ENCODE assay signal across 27 mouse cellular contexts in genomic region chr10:61795458-61795857, GRCm38 (mm10). TPM values are rescaled to one million over a fixed set of nuclear protein-coding genes. Genes with fewer than 3 reads are reported as not detected.
DNase-seq lines count a peak whose midpoint lies in the region; ATAC-seq and TF ChIP-seq lines count a peak whose summit lies in the region.
"Had no signal": no experiment of that assay in that cellular context is flagged by ENCODE, and none has a peak within 500 bp of the region (broad histone marks: within the 10 kb centered on the region; RNA-seq: fewer than 3 reads in every experiment).

No protein-coding gene starts in this region.

- no peaks in the 10 kb centered on the region for H3K9me3 ChIP-seq in kidney, postnatal 0 days (replicated peaks; ENCODE audit: low read length)
- H3K9me3 ChIP-seq in E14TG2a.4 (ENCODE audit: low read length): peaks cover 11% of the 10 kb centered on the region; the same call in 1 of the 2 replicates
- H3K9me3 ChIP-seq in stomach, embryonic 15.5 days: no peaks in the 10 kb centered on the region
- no peaks in the 10 kb centered on the region for H3K9me3 ChIP-seq in forebrain, embryonic 13.5 days (replicated peaks)
- H3K9me3 ChIP-seq: embryonic facial prominence, embryonic 15.5 days; forebrain, embryonic 12.5 days; hindbrain, embryonic 12.5 days had no signal

- WGBS in kidney, postnatal 0 days: 24% methylated on average over 8 of the region's 8 CpGs
- WGBS in stomach, embryonic 15.5 days: 12% methylated on average over 8 of the region's 8 CpGs
- WGBS in forebrain, embryonic 13.5 days: 27% methylated on average over 8 of the region's 8 CpGs

- TF ChIP-seq CTCF in kidney, postnatal 0 days (IDR thresholded peaks at IDR 0.05; ENCODE audit: low read depth): no peak
- no peak for TF ChIP-seq CTCF in E14TG2a.4 (conservative IDR thresholded peaks at IDR 0.05; ENCODE audit: low read length)

- DNase-seq in embryo, embryonic 10.5 days (ENCODE audit: low spot score): peak; percentile 35
- no peak for DNase-seq in embryo, embryonic 9.5 days (ENCODE audit: extremely low spot score)
- peak; percentile 56 for DNase-seq in kidney, postnatal 0 days (ENCODE audit: low spot score)
- no peak for DNase-seq in kidney, adult 11 months
- DNase-seq: adrenal gland, postnatal 14 days; cerebellum, adult 11 months; cerebellum, adult 9-10 months; cerebellum, postnatal 36 days; embryo, embryonic 11 days; gastrocnemius, postnatal 10 days; heart, postnatal 14 days; kidney, postnatal 14 days; right cerebral cortex, adult 18-20 months; spleen, adult 18-20 months had no signal

- H3K4me2 ChIP-seq in kidney, postnatal 0 days (ENCODE audit: low read length): no peak overlapping the region
- H3K4me2 ChIP-seq in stomach, embryonic 15.5 days: 0 out of 2 replicates have a peak overlapping the region, but pooled peaks have one; percentile 6
- H3K4me2 ChIP-seq in forebrain, embryonic 13.5 days: no peak overlapping the region
- H3K4me2 ChIP-seq: embryonic facial prominence, embryonic 15.5 days; forebrain, embryonic 12.5 days; hindbrain, embryonic 12.5 days; limb, embryonic 13.5 days; liver, embryonic 11.5 days had no signal

- ATAC-seq in kidney, postnatal 0 days (replicated peaks; ENCODE audit: low FRiP score, low read depth): no peak
- ATAC-seq in stomach, embryonic 15.5 days (ENCODE audit: insufficient read depth, low FRiP score, low read depth): peak; percentile 35; the same call in 1 of the 2 replicates
- no peak for ATAC-seq in forebrain, embryonic 13.5 days
- ATAC-seq: intestine, embryonic 16.5 days; lung, postnatal 0 days; midbrain, embryonic 16.5 days; Patski had no signal

- no peaks in the 10 kb centered on the region for H3K36me3 ChIP-seq in kidney, postnatal 0 days (ENCODE audit: insufficient read depth, low read length)
- no peaks in the 10 kb centered on the region for H3K36me3 ChIP-seq in E14TG2a.4 (ENCODE audit: insufficient read depth, low read length)
- H3K36me3 ChIP-seq in stomach, embryonic 15.5 days: no peaks in the 10 kb centered on the region
- no peaks in the 10 kb centered on the region for H3K36me3 ChIP-seq in forebrain, embryonic 13.5 days (ENCODE audit: poor library complexity, severe bottlenecking)
- H3K36me3 ChIP-seq: embryonic facial prominence, embryonic 15.5 days; forebrain, embryonic 12.5 days; hindbrain, embryonic 12.5 days; limb, embryonic 13.5 days had no signal

- no peak overlapping the region for H3K9ac ChIP-seq in kidney, postnatal 0 days (ENCODE audit: low read depth, low read length)
- H3K9ac ChIP-seq in stomach, embryonic 15.5 days: no peak overlapping the region
- no peak overlapping the region for H3K9ac ChIP-seq in forebrain, embryonic 13.5 days
- H3K9ac ChIP-seq: embryonic facial prominence, embryonic 15.5 days; forebrain, embryonic 12.5 days; hindbrain, embryonic 12.5 days; limb, embryonic 13.5 days had no signal

- H3K4me3 ChIP-seq in kidney, postnatal 0 days (replicated peaks; ENCODE audit: low read depth, low read length): no peak overlapping the region
- H3K4me3 ChIP-seq in E14TG2a.4 (replicated peaks; ENCODE audit: low read length): peak overlapping the region; percentile 18; the same call in 1 of the 2 replicates
- no peak overlapping the region for H3K4me3 ChIP-seq in stomach, embryonic 15.5 days (replicated peaks)
- no peak overlapping the region for H3K4me3 ChIP-seq in forebrain, embryonic 13.5 days
- H3K4me3 ChIP-seq: embryonic facial prominence, embryonic 15.5 days; forebrain, embryonic 12.5 days; hindbrain, embryonic 12.5 days; left cerebral cortex, adult 2 months; limb, embryonic 13.5 days had no signal

- no peaks in the 10 kb centered on the region for H3K27me3 ChIP-seq in kidney, postnatal 0 days (ENCODE audit: insufficient read depth, low read length)
- H3K27me3 ChIP-seq in E14TG2a.4 (ENCODE audit: insufficient read depth, low read length): no peaks in the 10 kb centered on the region
- H3K27me3 ChIP-seq in stomach, embryonic 15.5 days (replicated peaks): 0 out of 2 replicates have a peak, but pooled peaks cover 3% of the 10 kb centered on the region
- H3K27me3 ChIP-seq in forebrain, embryonic 13.5 days: no peaks in the 10 kb centered on the region
- H3K27me3 ChIP-seq: embryonic facial prominence, embryonic 15.5 days; forebrain, embryonic 12.5 days; hindbrain, embryonic 12.5 days; limb, embryonic 13.5 days had no signal

- peaks cover 8% of the 10 kb centered on the region; the same call in 1 of the 2 replicates for H3K4me1 ChIP-seq in kidney, postnatal 0 days (replicated peaks; ENCODE audit: insufficient read depth, low read length)
- H3K4me1 ChIP-seq in E14TG2a.4 (replicated peaks; ENCODE audit: low read depth, low read length): peaks cover 58% of the 10 kb centered on the region
- H3K4me1 ChIP-seq in stomach, embryonic 15.5 days: peaks cover 8% of the 10 kb centered on the region; the same call in 1 of the 2 replicates
- H3K4me1 ChIP-seq in forebrain, embryonic 13.5 days: peaks cover 5% of the 10 kb centered on the region; the same call in 1 of the 2 replicates
- H3K4me1 ChIP-seq: forebrain, embryonic 12.5 days; hindbrain, embryonic 12.5 days had no signal

- no peak overlapping the region for H3K27ac ChIP-seq in kidney, postnatal 0 days
- no peak overlapping the region for H3K27ac ChIP-seq in stomach, embryonic 15.5 days
- no peak overlapping the region for H3K27ac ChIP-seq in forebrain, embryonic 13.5 days
- H3K27ac ChIP-seq: embryonic facial prominence, embryonic 15.5 days; forebrain, embryonic 12.5 days; hindbrain, embryonic 12.5 days; left cerebral cortex, adult 2 months; limb, embryonic 13.5 days had no signal

RNA-seq across cellular contexts. Expression of gene H2afy2, which starts 11.5 kb away (rescaled TPM):
- polyA plus RNA-seq in kidney, postnatal 0 days (2015; fragmentation: Nextera tagmentation; extraction: Ambion mirVana): 83.0 and 87.4 TPM in 2 replicates
- 93.7 and 106 TPM in 2 replicates for polyA plus RNA-seq in stomach, embryonic 15.5 days (2015; fragmentation: Nextera tagmentation; extraction: Ambion mirVana)
- polyA plus RNA-seq in forebrain, embryonic 13.5 days (2015; fragmentation: Nextera tagmentation; extraction: Ambion mirVana): 321 and 326 TPM in 2 replicates

Comparison
In these comparisons a context has a peak if more than half of its experiments do, and no peak if none do; other contexts are left out.
1. DNase-seq: peak in embryo, embryonic 10.5 days (single experiment) and kidney, postnatal 0 days (single experiment); none in embryo, embryonic 9.5 days (single experiment) and kidney, adult 11 months (single experiment).